Mouse (Mus musculus) heart, adult 9 months (tissue): ENCODE measurements around the gene H3f3b.

Source experiments
- DNase-seq, 2 experiments: peaks; one replicate each; pipeline ENCODE4 v3.0.0; 2022; ENCODE audit warnings: low spot score in 2 of 2

The H3f3b gene

GRCm38 (mm10) chr11:116027756-116028155, at the start of gene H3f3b:
H3f3b (minus strand) TSS chr11:116027962.
- DNase-seq, result no peak

GRCm38 (mm10) chr11:116076836-116077235, 49.1 kb upstream of the H3f3b start:
- DNase-seq, result no peak

- DNase-seq, result no peak
These were observed 48.4 kb upstream of the H3f3b start for GRCm38 (mm10) chr11:116076266-116076540.

GRCm38 (mm10) chr11:116075539-116076265, 47.9 kb upstream of the H3f3b start:
- DNase-seq, result no peak

- no peak for DNase-seq
These were observed 46.8 kb upstream of the H3f3b start for GRCm38 (mm10) chr11:116074436-116074991.

- DNase-seq, result no peak
These were observed 44.8 kb upstream of the H3f3b start for GRCm38 (mm10) chr11:116072608-116073007.

GRCm38 (mm10) chr11:116071510-116071909, 43.7 kb upstream of the H3f3b start:
- no peak for DNase-seq

- no peak for DNase-seq
These were observed 37.6 kb upstream of the H3f3b start for GRCm38 (mm10) chr11:116065345-116065744.

GRCm38 (mm10) chr11:116064187-116064867, 36.6 kb upstream of the H3f3b start:
- DNase-seq, result no peak

- DNase-seq, result no peak
These were observed 35.8 kb upstream of the H3f3b start for GRCm38 (mm10) chr11:116063562-116063961.

- no peak for DNase-seq
These were observed 34.8 kb upstream of the H3f3b start for GRCm38 (mm10) chr11:116062521-116062920.

- no peak for DNase-seq
These were observed 34.1 kb upstream of the H3f3b start for GRCm38 (mm10) chr11:116061641-116062415.

- DNase-seq, result no peak
These were observed 32.8 kb upstream of the H3f3b start for GRCm38 (mm10) chr11:116060596-116060995.

GRCm38 (mm10) chr11:116059691-116060025, 31.9 kb upstream of the H3f3b start:
- no peak for DNase-seq

- DNase-seq, result no peak
These were observed 31.3 kb upstream of the H3f3b start for GRCm38 (mm10) chr11:116058868-116059690.

- no peak for DNase-seq
These were observed 30.4 kb upstream of the H3f3b start for GRCm38 (mm10) chr11:116058022-116058614.

GRCm38 (mm10) chr11:116057237-116057881, 29.6 kb upstream of the H3f3b start:
- DNase-seq, result no peak

GRCm38 (mm10) chr11:116055873-116056272, 28.1 kb upstream of the H3f3b start:
- DNase-seq, result no peak

GRCm38 (mm10) chr11:116053510-116054229, 25.9 kb upstream of the H3f3b start:
- no peak for DNase-seq

- DNase-seq, result no peak
These were observed 22.4 kb upstream of the H3f3b start for GRCm38 (mm10) chr11:116050196-116050595.
